Mouse (Mus musculus): Measurements from ENCODE around the gene Gm10306. TPM values are rescaled to one million over a fixed set of nuclear protein-coding genes. Genes with fewer than 3 reads are reported as not detected.

The Gm10306 gene
- total RNA-seq, 2 experiments from 2014 or later: not detected

DNA sequence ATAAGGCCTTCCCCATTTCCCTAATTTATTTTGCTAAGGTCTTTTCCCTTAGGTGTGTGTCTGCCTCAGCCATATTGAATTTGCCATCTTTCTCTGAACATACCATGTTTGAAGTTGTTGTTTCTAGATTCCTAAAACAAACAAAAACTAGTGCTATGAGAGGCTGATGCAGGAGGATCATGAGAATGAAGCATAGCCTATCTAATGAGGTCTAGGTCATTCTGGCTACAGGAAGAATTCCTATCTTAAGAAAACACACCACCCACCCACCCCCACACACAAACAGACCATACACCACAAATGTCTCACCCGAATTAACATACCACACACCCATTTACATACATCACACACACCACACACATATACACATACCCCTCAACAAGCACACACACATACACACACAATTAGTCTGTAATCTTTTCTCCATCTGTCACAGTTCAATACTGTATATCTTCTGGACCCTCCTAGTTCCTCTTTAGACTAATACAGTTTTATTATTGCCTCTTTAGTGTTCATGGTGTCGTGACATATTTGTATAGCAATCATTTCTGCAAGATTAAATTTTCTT lies 48.2 kb downstream of the Gm10306 start:
- DNase-seq: no peak
- intact Hi-C loops (cut with DNase I; ENCODE audit: low total_unique reads): no loop called here

DNA sequence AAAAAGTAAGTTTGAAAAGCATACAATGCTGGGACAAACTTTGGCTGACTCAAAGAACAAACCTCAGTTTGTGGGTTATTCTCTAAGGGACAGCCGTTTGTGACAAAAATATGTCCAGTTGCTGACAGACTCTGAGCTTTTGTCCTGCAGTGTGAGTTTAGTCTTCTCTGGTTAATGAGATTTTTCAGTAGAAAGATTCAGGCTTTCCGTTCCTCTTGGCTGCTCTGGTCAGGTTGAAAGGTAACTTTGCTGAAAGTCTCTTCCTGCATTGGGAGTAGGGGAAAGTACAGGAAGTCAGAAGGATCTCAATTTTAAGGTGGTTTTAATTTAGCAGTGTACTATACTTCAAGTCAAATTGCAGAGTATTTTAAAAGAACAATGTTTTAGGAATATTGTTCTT lies 49.2 kb downstream of the Gm10306 start:
- DNase-seq: no peak
- intact Hi-C loops (cut with DNase I; ENCODE audit: low total_unique reads): no loop called here

Other genes with a start within 250 kb of the Gm10306 start
- 1 to 10 TPM; 2.6 to 2.7 TPM for gene Caap1, start 250 bp downstream of the Gm10306 start, total RNA-seq (2021)
- 10 to 100 TPM; 32.7 to 38.9 TPM for gene Plaa, start 46.7 kb downstream of the Gm10306 start, total RNA-seq (2021)
- 1 to 10 TPM; 4.8 to 4.9 TPM for gene Ift74, start 57.9 kb downstream of the Gm10306 start, total RNA-seq (2021)
- gene Lrrc19, start 93.6 kb downstream of the Gm10306 start, total RNA-seq (2021): not detected
- 10 to 100 TPM; 22.5 to 25.3 TPM for gene Tek, start 182.7 kb downstream of the Gm10306 start, total RNA-seq (2021)